ENCODE assay signal across 14 mouse cellular contexts in the genomic region with DNA sequence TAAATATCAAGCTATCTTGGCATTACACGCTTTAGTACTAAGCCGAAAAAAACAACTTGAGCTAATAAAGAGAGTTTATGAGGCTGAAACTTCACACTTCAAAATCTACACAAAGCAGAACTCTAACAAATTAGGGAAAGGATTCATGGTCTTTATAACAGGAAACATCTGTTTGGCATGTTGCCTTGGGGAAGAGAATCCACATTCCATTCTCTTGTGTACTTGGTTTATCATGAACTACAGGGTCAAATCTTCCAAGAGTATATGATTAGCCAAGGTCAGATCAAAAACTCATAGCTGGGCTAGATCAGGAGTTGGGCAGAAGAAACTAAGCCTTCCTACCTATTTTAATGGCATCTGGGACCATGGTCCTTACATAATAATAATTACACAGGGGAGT. TPM values are rescaled to one million over a fixed set of nuclear protein-coding genes. Genes with fewer than 3 reads are reported as not detected.
DNase-seq lines count a peak whose midpoint lies in the region; ATAC-seq lines count a peak whose summit lies in the region.
"Had no signal": no experiment of that assay in that cellular context is flagged by ENCODE, and none has a peak within 500 bp of the region (broad histone marks: within the 10 kb centered on the region; RNA-seq: fewer than 3 reads in every experiment).

No protein-coding gene starts in this region.

- ATAC-seq in heart, embryonic 12.5 days (ENCODE audit: insufficient number of reproducible peaks, low FRiP score), result no peak
- ATAC-seq: forebrain, embryonic 16.5 days had no signal

- H3K36me3 ChIP-seq in heart, embryonic 12.5 days, result no peaks in the 10 kb centered on the region
- H3K36me3 ChIP-seq: embryonic facial prominence, embryonic 15.5 days; hindbrain, embryonic 13.5 days; limb, embryonic 15.5 days had no signal

- no peaks in the 10 kb centered on the region for H3K27me3 ChIP-seq in heart, embryonic 12.5 days (replicated peaks)
- H3K27me3 ChIP-seq: embryonic facial prominence, embryonic 15.5 days; hindbrain, embryonic 13.5 days; limb, embryonic 15.5 days had no signal

- H3K9me3 ChIP-seq in heart, embryonic 12.5 days (replicated peaks), result no peaks in the 10 kb centered on the region
- H3K9me3 ChIP-seq: embryonic facial prominence, embryonic 15.5 days; hindbrain, embryonic 13.5 days; limb, embryonic 15.5 days had no signal

- WGBS in heart, embryonic 12.5 days, result 71% methylated on average over 2 of the region's 2 CpGs

- peak; percentile 31 to 47 for DNase-seq in heart, adult 9 months (ENCODE audit: low spot score in 2 of 2)
- DNase-seq in 3T3-L1 (ENCODE audit: low read depth, low spot score) (peak; percentile 86), MN1 (ENCODE audit: low spot score) (peak; percentile 9)
- DNase-seq in heart, postnatal 4 days, result peak; percentile 6
- no peak for DNase-seq in cerebellum, adult 11-12 months
- no peak for DNase-seq in c-Kit-positive CD71-positive TER-119-positive erythroid progenitor cells, embryonic 14.5 days (ENCODE audit: low spot score)
- DNase-seq: cerebellum, adult 2 months; right cerebral cortex, adult 18-20 months had no signal

- no peaks in the 10 kb centered on the region for H3K4me1 ChIP-seq in heart, embryonic 12.5 days (replicated peaks)
- H3K4me1 ChIP-seq: embryonic facial prominence, embryonic 15.5 days; hindbrain, embryonic 13.5 days; limb, embryonic 15.5 days had no signal

- no peak overlapping the region for H3K9ac ChIP-seq in heart, embryonic 12.5 days
- H3K9ac ChIP-seq: embryonic facial prominence, embryonic 15.5 days; hindbrain, embryonic 13.5 days; limb, embryonic 15.5 days had no signal

- H3K4me3 ChIP-seq in heart, embryonic 12.5 days, result no peak overlapping the region
- H3K4me3 ChIP-seq: embryonic facial prominence, embryonic 15.5 days; hindbrain, embryonic 13.5 days; limb, embryonic 15.5 days had no signal

- no peak overlapping the region for H3K27ac ChIP-seq in heart, embryonic 12.5 days (ENCODE audit: poor library complexity, severe bottlenecking)
- H3K27ac ChIP-seq: embryonic facial prominence, embryonic 15.5 days; hindbrain, embryonic 13.5 days; limb, embryonic 15.5 days; macrophage had no signal

- no peak overlapping the region for H3K4me2 ChIP-seq in heart, embryonic 12.5 days
- H3K4me2 ChIP-seq: embryonic facial prominence, embryonic 15.5 days; hindbrain, embryonic 13.5 days; limb, embryonic 15.5 days had no signal

RNA-seq across cellular contexts. Expression of a gene that starts 37.0 kb away (rescaled TPM):
- polyA plus RNA-seq in heart, embryonic 12.5 days (2016; fragmentation: Nextera tagmentation; extraction: Ambion mirVana), result 7.4 and 8.9 TPM in 2 replicates
- total RNA-seq in heart, postnatal 4 days (2021), result 1 to 10 TPM; 5.3 to 6.7 TPM

Comparison
In these comparisons a context has a peak if more than half of its experiments do, and no peak if none do; other contexts are left out.
1. DNase-seq: peak in heart, adult 9 months (2 of 2), 3T3-L1 (single experiment), MN1 (single experiment) and heart, postnatal 4 days (single experiment); none in cerebellum, adult 11-12 months (single experiment) and c-Kit-positive CD71-positive TER-119-positive erythroid progenitor cells, embryonic 14.5 days (single experiment).